Comparison of ENCODE assay signal across 14 mouse cellular contexts in the genomic region with DNA sequence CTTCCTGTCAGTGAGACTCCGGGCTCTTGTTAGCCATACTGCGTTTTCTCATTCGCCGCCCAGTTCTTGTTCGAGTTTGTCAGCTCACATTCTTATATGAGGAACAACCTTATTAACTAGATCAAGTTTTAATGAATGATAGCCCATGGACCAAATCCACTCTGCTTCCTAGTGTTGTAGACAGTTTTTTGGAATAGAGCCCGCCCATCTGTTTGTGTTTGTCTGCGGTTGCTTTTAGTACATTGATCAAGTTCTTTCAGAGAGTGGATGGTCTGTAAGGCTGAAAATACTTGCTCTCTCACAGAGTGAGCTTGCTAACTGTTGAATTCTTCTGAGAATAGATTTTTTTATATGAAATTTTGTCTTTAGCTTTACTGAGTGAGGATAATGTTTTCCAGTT.
DNase-seq lines count a peak whose midpoint lies in the region; ATAC-seq and TF ChIP-seq lines count a peak whose summit lies in the region.
"Had no signal": no experiment of that assay in that cellular context is flagged by ENCODE, and none has a peak within 500 bp of the region (broad histone marks: within the 10 kb centered on the region; RNA-seq: fewer than 3 reads in every experiment).

No protein-coding gene starts in this region.

- TF ChIP-seq CTCF in brain, embryonic 14.5 days (IDR thresholded peaks at IDR 0.05; ENCODE audit: borderline replicate concordance, extremely low read depth, insufficient read depth, insufficient read length): no peak
- TF ChIP-seq CTCF in forebrain, postnatal 0 days (IDR thresholded peaks at IDR 0.05; ENCODE audit: low read depth): no peak

- peaks cover 2% of the 10 kb centered on the region; the same call in 1 of the 2 replicates for H3K4me1 ChIP-seq in forebrain, embryonic 15.5 days
- peaks cover 6% of the 10 kb centered on the region for H3K4me1 ChIP-seq in forebrain, embryonic 12.5 days
- H3K4me1 ChIP-seq in limb, embryonic 14.5 days (ENCODE audit: control insufficient read depth, insufficient read depth, low read length): 0 out of 2 replicates have a peak, but pooled peaks cover 2% of the 10 kb centered on the region
- H3K4me1 ChIP-seq in limb, embryonic 10.5 days: peaks cover 18% of the 10 kb centered on the region
- H3K4me1 ChIP-seq in forebrain, postnatal 0 days (ENCODE audit: insufficient read depth): no peaks in the 10 kb centered on the region

- H3K27ac ChIP-seq in forebrain, embryonic 15.5 days (replicated peaks): no peak overlapping the region
- no peak overlapping the region for H3K27ac ChIP-seq in forebrain, embryonic 12.5 days
- H3K27ac ChIP-seq in limb, embryonic 14.5 days (replicated peaks; ENCODE audit: low read depth, low read length): no peak overlapping the region
- no peak overlapping the region for H3K27ac ChIP-seq in limb, embryonic 10.5 days
- H3K27ac ChIP-seq in forebrain, postnatal 0 days (ENCODE audit: low read depth, low read length): no peak overlapping the region
- H3K27ac ChIP-seq: heart, embryonic 13.5 days; liver, embryonic 12.5 days had no signal

- H3K27me3 ChIP-seq in forebrain, embryonic 15.5 days: no peaks in the 10 kb centered on the region
- H3K27me3 ChIP-seq in forebrain, embryonic 12.5 days: no peaks in the 10 kb centered on the region
- H3K27me3 ChIP-seq in limb, embryonic 14.5 days (ENCODE audit: control insufficient read depth, insufficient read depth, low read length): no peaks in the 10 kb centered on the region
- no peaks in the 10 kb centered on the region for H3K27me3 ChIP-seq in limb, embryonic 10.5 days (ENCODE audit: low read depth, poor library complexity, severe bottlenecking)
- no peaks in the 10 kb centered on the region for H3K27me3 ChIP-seq in forebrain, postnatal 0 days (ENCODE audit: insufficient read depth, low read length)
- H3K27me3 ChIP-seq: heart, embryonic 13.5 days; liver, embryonic 12.5 days had no signal

- no peak overlapping the region for H3K4me3 ChIP-seq in forebrain, embryonic 15.5 days
- H3K4me3 ChIP-seq in forebrain, embryonic 12.5 days (replicated peaks): no peak overlapping the region
- H3K4me3 ChIP-seq in limb, embryonic 14.5 days (replicated peaks; ENCODE audit: low read length): no peak overlapping the region
- no peak overlapping the region for H3K4me3 ChIP-seq in limb, embryonic 10.5 days
- H3K4me3 ChIP-seq in forebrain, postnatal 0 days (ENCODE audit: low read depth, low read length): no peak overlapping the region
- H3K4me3 ChIP-seq: heart, embryonic 13.5 days; liver, embryonic 12.5 days had no signal

- no peaks in the 10 kb centered on the region for H3K36me3 ChIP-seq in forebrain, embryonic 15.5 days
- no peaks in the 10 kb centered on the region for H3K36me3 ChIP-seq in forebrain, embryonic 12.5 days (replicated peaks)
- no peaks in the 10 kb centered on the region for H3K36me3 ChIP-seq in limb, embryonic 14.5 days (ENCODE audit: control insufficient read depth, insufficient read depth, low read length)
- peaks cover under 1% of the 10 kb centered on the region; the same call in 1 of the 2 replicates for H3K36me3 ChIP-seq in limb, embryonic 10.5 days
- H3K36me3 ChIP-seq in forebrain, postnatal 0 days (ENCODE audit: insufficient read depth): no peaks in the 10 kb centered on the region
- H3K36me3 ChIP-seq: heart, embryonic 13.5 days had no signal

- no peak overlapping the region for H3K9ac ChIP-seq in forebrain, embryonic 15.5 days (replicated peaks)
- H3K9ac ChIP-seq in forebrain, embryonic 12.5 days: no peak overlapping the region
- H3K9ac ChIP-seq in limb, embryonic 14.5 days (ENCODE audit: low read depth, low read length, severe bottlenecking): no peak overlapping the region
- H3K9ac ChIP-seq in forebrain, postnatal 0 days: no peak overlapping the region
- H3K9ac ChIP-seq: heart, embryonic 13.5 days; liver, embryonic 12.5 days had no signal

- DNase-seq in limb, embryonic 14.5 days (ENCODE audit: low spot score): peak; percentile 75
- DNase-seq in limb, embryonic 10.5 days (ENCODE audit: low spot score): no peak
- DNase-seq in brain, embryonic 14.5 days (ENCODE audit: low read depth): peak; percentile 85
- peak; percentile 65 for DNase-seq in forebrain, postnatal 0 days
- DNase-seq in heart, postnatal 4 days: no peak
- DNase-seq: heart, postnatal 36 days; kidney, adult 9 months; thymus, postnatal 4 days had no signal

- WGBS in forebrain, embryonic 15.5 days: 53% methylated on average over 7 of the region's 7 CpGs
- WGBS in forebrain, embryonic 12.5 days: 92% methylated on average over 7 of the region's 7 CpGs
- WGBS in limb, embryonic 14.5 days: 89% methylated on average over 7 of the region's 7 CpGs
- WGBS in limb, embryonic 10.5 days: 95% methylated on average over 7 of the region's 7 CpGs
- 54% methylated on average over 7 of the region's 7 CpGs for WGBS in forebrain, postnatal 0 days

- H3K9me3 ChIP-seq in forebrain, embryonic 15.5 days: no peaks in the 10 kb centered on the region
- H3K9me3 ChIP-seq in forebrain, embryonic 12.5 days: no peaks in the 10 kb centered on the region
- H3K9me3 ChIP-seq in limb, embryonic 14.5 days (ENCODE audit: control insufficient read depth, low read length): no peaks in the 10 kb centered on the region
- no peaks in the 10 kb centered on the region for H3K9me3 ChIP-seq in limb, embryonic 10.5 days (replicated peaks)
- no peaks in the 10 kb centered on the region for H3K9me3 ChIP-seq in forebrain, postnatal 0 days (ENCODE audit: low read length)
- H3K9me3 ChIP-seq: G1E; heart, embryonic 13.5 days; liver, embryonic 12.5 days had no signal

- H3K4me2 ChIP-seq in forebrain, embryonic 15.5 days (replicated peaks): no peak overlapping the region
- no peak overlapping the region for H3K4me2 ChIP-seq in forebrain, embryonic 12.5 days
- no peak overlapping the region for H3K4me2 ChIP-seq in limb, embryonic 14.5 days (replicated peaks; ENCODE audit: low read depth, low read length, severe bottlenecking)
- no peak overlapping the region for H3K4me2 ChIP-seq in forebrain, postnatal 0 days (ENCODE audit: low read depth)
- H3K4me2 ChIP-seq: heart, embryonic 13.5 days; liver, embryonic 12.5 days had no signal

- ATAC-seq in forebrain, embryonic 15.5 days (replicated peaks): peak; percentile 42
- ATAC-seq in forebrain, embryonic 12.5 days (ENCODE audit: low FRiP score): no peak
- no peak for ATAC-seq in limb, embryonic 14.5 days (ENCODE audit: low FRiP score, low read depth)
- ATAC-seq in forebrain, postnatal 0 days: no peak
- ATAC-seq: CD4-positive, CD25-positive, alpha-beta regulatory T cell, adult 4 months; liver, embryonic 12.5 days had no signal

- no peak for TF ChIP-seq POLR2A in limb, embryonic 14.5 days (IDR thresholded peaks at IDR 0.05; ENCODE audit: borderline replicate concordance, extremely low read depth, insufficient read depth, insufficient read length)
- TF ChIP-seq POLR2A in brain, embryonic 14.5 days (IDR thresholded peaks at IDR 0.05; ENCODE audit: borderline replicate concordance, extremely low read depth, insufficient read depth, insufficient read length, poor library complexity, severe bottlenecking): no peak

Comparison
In these comparisons a context has a peak if more than half of its experiments do, and no peak if none do; other contexts are left out.
1. DNase-seq: peak in limb, embryonic 14.5 days (single experiment), brain, embryonic 14.5 days (single experiment) and forebrain, postnatal 0 days (single experiment); none in limb, embryonic 10.5 days (single experiment) and heart, postnatal 4 days (single experiment).